Mouse (Mus musculus) lung, postnatal 0 days (tissue): ENCODE results near the gene Ckap2. TPM values are rescaled to one million over a fixed set of nuclear protein-coding genes. Genes with fewer than 3 reads are reported as not detected.

ENCODE experiments used
- ATAC-seq: fragments of 200-750 bp; cut with Nextera tagmentation; 2 replicates; pipeline ENCODE4 v1.8.0; 2017; ENCODE audit warnings: moderate library complexity
- DNase-seq: peaks from one replicate; pipeline ENCODE4 v3.0.0-alpha.2; 2016; ENCODE audit warnings: low spot score
- H3K27ac ChIP-seq: fragments of 300-500 bp; sonication (generic); 2 replicates; pipeline ENCODE4 v1.5.1; 2014; ENCODE audit warnings: antibody characterized with exemption, mild to moderate bottlenecking, low read length, mixed read lengths
- H3K27me3 ChIP-seq: fragments of 300-500 bp; sonication (generic); replicated peaks from 2 replicates; pipeline ENCODE4 v1.6.1; 2014; ENCODE audit warnings: low read length, mixed read lengths; ENCODE audit not compliant: insufficient read depth
- H3K36me3 ChIP-seq: fragments of 300-500 bp; sonication (generic); 2 replicates; pipeline ENCODE4 v1.6.1; 2014; ENCODE audit warnings: low read length, mixed read lengths; ENCODE audit not compliant: insufficient read depth
- H3K4me1 ChIP-seq: fragments of 300-500 bp; sonication (generic); 2 replicates; pipeline ENCODE4 v1.6.1; 2014; ENCODE audit warnings: antibody characterized with exemption, low read depth, low read length, mixed read lengths; ENCODE audit not compliant: insufficient read depth
- H3K4me2 ChIP-seq: fragments of 300-500 bp; sonication (generic); replicated peaks from 2 replicates; pipeline ENCODE4 v1.6.1; 2014; ENCODE audit warnings: low read depth, mild to moderate bottlenecking, low read length, moderate library complexity, mixed read lengths
- H3K4me3 ChIP-seq: fragments of 300-500 bp; sonication (generic); 2 replicates; pipeline ENCODE4 v1.5.1; 2014; ENCODE audit warnings: low read depth, low read length
- H3K9ac ChIP-seq: fragments of 300-500 bp; sonication (generic); replicated peaks from 2 replicates; pipeline ENCODE4 v1.6.1; 2014; ENCODE audit warnings: low read depth, mild to moderate bottlenecking
- H3K9me3 ChIP-seq: fragments of 300-500 bp; sonication (generic); 2 replicates; pipeline ENCODE4 v1.6.1; 2016; ENCODE audit warnings: low read length, mixed read lengths
- CTCF ChIP-seq: IDR thresholded peaks from 2 replicates; pipeline ENCODE4 v1.5.1; 2016; ENCODE audit warnings: antibody characterized with exemption, mild to moderate bottlenecking
- EP300 ChIP-seq: IDR thresholded peaks from 2 replicates; pipeline ENCODE4 v1.6.1; 2016; ENCODE audit warnings: antibody characterized with exemption, mild to moderate bottlenecking, control low read depth
- WGBS: fragments of 180-500 bp; shearing (Covaris S2); extraction: QIAGEN DNeasy Blood & Tissue Kit; methylation state at CpG from one replicate; pipeline ENCODE4 v1.1.7; 2014; 5-methylcytosine and 5-hydroxymethylcytosine counted together
- polyA plus RNA-seq: library from polyadenylated mRNA; unstranded; fragments of >200 nt; fragmentation: Nextera tagmentation; extraction: Ambion mirVana; gene quantifications from 2 replicates; pipeline ENCODE4 v1.2.1, GENCODE M21; 2015

The Ckap2 gene
- polyA plus RNA-seq, 1 experiment from 2014 or later = 2.8 TPM

GRCm38 (mm10) chr8:22132062-22132461 lies 53.6 kb downstream of the Ckap2 start:
- 64% methylated on average over 12 of the region's 12 CpGs for WGBS

GRCm38 (mm10) chr8:22124220-22125152 lies 61.1 kb downstream of the Ckap2 start, which contains the start of gene Nek5:
Gene Nek5 (minus strand): TSS chr8:22125053.
- Histone ChIP-seq H3K36me3 (peaks cover 5% of the 10 kb centered on the region; the same call in 1 of the 2 replicates), H3K27ac (no peak within 1 kb of the TSS), H3K4me1 (0 out of 2 replicates have a peak, but pooled peaks cover 3% of the 10 kb centered on the region), H3K4me2 (peak within 1 kb of the TSS; percentile 77), H3K9ac (peak within 1 kb of the TSS; percentile 13; the same call in 1 of the 2 replicates), H3K9me3 (no peaks in the 10 kb centered on the region), H3K27me3 (no peaks in the 10 kb centered on the region), H3K4me3 (peak within 1 kb of the TSS; percentile 44)
- peak; percentile 74 for DNase-seq
- ATAC-seq = peak; percentile 85
- 1% methylated on average over 28 of the region's 29 CpGs for WGBS
- TF ChIP-seq CTCF (peak; percentile 68), EP300 (no peak)

More at GRCm38 (mm10) chr8:22132062-22132461, 53.6 kb downstream of the Ckap2 start:
- Histone ChIP-seq H3K27me3 (no peaks in the 10 kb centered on the region), H3K9ac (no peak overlapping the region), H3K4me1 (no peaks in the 10 kb centered on the region), H3K27ac (no peak overlapping the region), H3K9me3 (no peaks in the 10 kb centered on the region), H3K36me3 (peaks cover 5% of the 10 kb centered on the region; the same call in 1 of the 2 replicates), H3K4me3 (no peak overlapping the region), H3K4me2 (no peak overlapping the region)
- DNase-seq (no peak), ATAC-seq (no peak)
- TF ChIP-seq CTCF = no peak
- TF ChIP-seq EP300 = no peak

Other genes with a start within 250 kb of the Ckap2 start
- gene Defb35, start 247.5 kb downstream of the Ckap2 start, polyA plus RNA-seq = not detected in 2 replicates
- gene Defb13, start 239.1 kb downstream of the Ckap2 start, polyA plus RNA-seq = not detected in 2 replicates
- not detected in 2 replicates for gene Fam90a1a, start 227.1 kb downstream of the Ckap2 start, polyA plus RNA-seq
- not detected in 2 replicates for gene Ccdc70, start 216.0 kb downstream of the Ckap2 start, polyA plus RNA-seq
- 7.3 and 12.0 TPM in 2 replicates for gene Atp7b, start 125.5 kb downstream of the Ckap2 start, polyA plus RNA-seq
- 13.3 and 13.6 TPM in 2 replicates for gene Alg11, start 125.1 kb downstream of the Ckap2 start, polyA plus RNA-seq
- 5.2 and 6.9 TPM in 2 replicates for gene Nek5, start 60.8 kb downstream of the Ckap2 start, polyA plus RNA-seq
- gene Nek3, start 19.4 kb downstream of the Ckap2 start, polyA plus RNA-seq = 3.4 and 3.5 TPM in 2 replicates
- gene Vps36, start 7.0 kb upstream of the Ckap2 start, polyA plus RNA-seq = 36.8 and 41.7 TPM in 2 replicates
- 32.0 and 33.3 TPM in 2 replicates for gene Thsd1, start 41.5 kb upstream of the Ckap2 start, polyA plus RNA-seq
- gene Tpte, start 97.6 kb upstream of the Ckap2 start, polyA plus RNA-seq = not detected in 2 replicates
- 7.4 TPM in 2 replicates for gene Slc25a15, start 212.8 kb upstream of the Ckap2 start, polyA plus RNA-seq
- gene Mrps31, start 225.5 kb upstream of the Ckap2 start, polyA plus RNA-seq = 25.0 and 25.9 TPM in 2 replicates